Mouse (Mus musculus) kidney, adult 2 months (tissue): ENCODE measurements around the gene Farsa. TPM values are rescaled to one million over a fixed set of nuclear protein-coding genes. Genes with fewer than 3 reads are reported as not detected.
A peak's percentile ranks its signal among the peaks of the same experiment; 100 is the strongest.

Experiments
- DNase-seq: peaks from one replicate; pipeline ENCODE4 v3.0.0; 2021
- H3K27ac ChIP-seq: fragments of 200-500 bp; 2 replicates; pipeline ENCODE4 v1.5.1; 2012; ENCODE audit warnings: low read depth, low read length, control low read depth, inconsistent platforms; ENCODE audit not compliant: insufficient read depth
- H3K27me3 ChIP-seq: fragments of 200-500 bp; replicated peaks from 2 replicates; pipeline ENCODE4 v1.6.1; 2012; ENCODE audit warnings: mild to moderate bottlenecking, moderate library complexity, low read length, inconsistent platforms; ENCODE audit not compliant: control insufficient read depth, insufficient read depth
- H3K36me3 ChIP-seq: fragments of 200-500 bp; 2 replicates; pipeline ENCODE4 v1.6.1; 2012; ENCODE audit warnings: mild to moderate bottlenecking, moderate library complexity, low read length, inconsistent platforms; ENCODE audit not compliant: control insufficient read depth, insufficient read depth
- H3K4me1 ChIP-seq: fragments of 200-500 bp; 2 replicates; pipeline ENCODE4 v1.6.1; 2011; ENCODE audit warnings: low read length; ENCODE audit not compliant: control insufficient read depth, insufficient read depth
- H3K4me3 ChIP-seq: fragments of 200-500 bp; 2 replicates; pipeline ENCODE4 v1.5.1; 2011; ENCODE audit warnings: mild to moderate bottlenecking, low read depth, low read length, control low read depth; ENCODE audit not compliant: insufficient read depth
- CTCF ChIP-seq: fragments of 200-500 bp; conservative IDR thresholded peaks from 2 replicates; pipeline ENCODE4 v1.5.1; 2011; ENCODE audit warnings: low read depth, mild to moderate bottlenecking, control low read depth, low read length, moderate library complexity, mixed read lengths; ENCODE audit not compliant: insufficient read depth, insufficient read length
- POLR2A ChIP-seq: fragments of 200-500 bp; IDR thresholded peaks from one replicate; pipeline ENCODE4 v1.6.1; 2011; ENCODE audit warnings: low read depth, low read length, control low read depth
- WGBS: fragments of 180-500 bp; shearing (Covaris S2); methylation state at CpG from one replicate; pipeline ENCODE4 v1.1.7; 2018; 5-methylcytosine and 5-hydroxymethylcytosine counted together
- polyA plus RNA-seq: library from polyadenylated mRNA; depleted of rRNA; stranded (reverse); fragments of >200 nt; gene quantifications from 2 replicates; pipeline ENCODE4 v1.2.3, GENCODE M21; 2012

Farsa gene
- polyA plus RNA-seq, 1 experiment = 37.6 TPM

DNA sequence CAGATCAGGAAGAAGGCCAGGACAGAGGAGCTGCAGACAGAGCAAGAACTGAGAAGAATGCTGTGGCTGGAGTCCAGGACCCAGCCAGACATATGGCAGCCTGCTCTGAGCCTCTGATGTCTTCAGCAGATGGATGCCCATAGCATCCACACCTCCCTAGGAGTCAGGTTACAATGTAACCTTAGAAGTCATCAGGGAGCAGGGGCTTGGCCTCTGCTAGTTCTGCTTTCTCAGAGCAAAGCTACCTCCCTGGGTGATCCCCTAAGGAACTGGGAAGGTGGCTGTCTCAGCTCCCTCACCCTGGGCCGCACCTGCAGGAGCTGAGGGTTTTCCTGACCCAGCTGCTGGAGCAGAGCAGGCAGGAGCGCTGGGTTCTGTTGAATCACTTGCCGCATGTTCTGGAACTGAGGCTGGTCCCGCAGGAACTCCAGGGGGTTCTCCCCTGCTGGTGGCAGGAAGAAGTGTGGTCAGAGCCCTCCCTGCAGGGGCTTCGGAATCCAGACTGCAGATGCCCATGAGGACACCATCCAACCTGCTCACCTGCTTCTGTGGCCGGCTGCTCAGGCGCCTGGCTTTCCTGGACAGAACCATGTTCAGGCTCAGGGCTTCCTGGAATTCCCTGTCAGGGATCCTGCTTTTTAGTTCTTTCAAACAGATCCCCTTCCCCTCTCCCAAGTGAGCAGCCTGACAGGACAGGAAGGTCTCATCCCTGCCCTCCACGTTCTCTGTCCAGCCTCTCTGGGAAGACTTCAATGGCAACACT is 19.5 kb upstream of the Farsa start:
- Histone ChIP-seq H3K36me3 (peaks cover 4% of the 10 kb centered on the region), H3K4me3 (no peak overlapping the region), H3K27me3 (no peaks in the 10 kb centered on the region), H3K4me1 (peaks cover 7% of the 10 kb centered on the region; the same call in 1 of the 2 replicates), H3K27ac (no peak overlapping the region)
- TF ChIP-seq POLR2A (no peak), CTCF (no peak)
- no peak for DNase-seq
- 57% methylated on average over 8 of the region's 8 CpGs for WGBS

DNA sequence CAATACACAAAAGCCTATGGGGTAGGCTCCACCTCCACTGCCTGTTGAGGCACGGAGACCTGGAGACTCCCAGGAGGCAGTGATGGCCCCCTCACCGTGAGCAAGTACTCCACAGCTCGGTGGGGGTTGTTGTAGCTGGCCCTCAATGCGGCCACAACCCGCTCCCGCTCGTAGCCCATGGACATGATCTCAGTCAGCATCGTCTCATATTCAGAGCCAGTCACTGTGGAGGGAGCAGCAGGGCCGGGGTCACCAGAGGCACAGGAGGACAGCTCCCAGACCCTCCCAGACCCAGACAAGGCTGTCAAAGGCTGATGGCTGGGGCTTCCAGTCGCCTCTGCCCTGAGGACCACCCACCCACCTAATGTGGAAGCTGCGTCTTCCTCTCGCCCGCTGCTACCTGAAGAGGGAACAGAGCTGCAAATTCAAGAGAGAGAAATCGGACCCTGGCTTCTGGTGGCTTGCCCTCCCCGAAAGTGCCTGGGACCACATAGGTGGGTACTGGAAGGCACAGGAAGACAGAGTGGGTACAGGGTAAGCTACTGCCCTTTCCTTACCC is 18.8 kb upstream of the Farsa start:
- TF ChIP-seq POLR2A (no peak), CTCF (no peak)
- whole genome bisulfite sequencing = 68% methylated on average over 15 of the region's 15 CpGs
- DNase-seq = no peak
- Histone ChIP-seq H3K27ac (no peak overlapping the region), H3K4me1 (peaks cover 6% of the 10 kb centered on the region; the same call in 1 of the 2 replicates), H3K27me3 (no peaks in the 10 kb centered on the region), H3K4me3 (no peak overlapping the region), H3K36me3 (peaks cover 9% of the 10 kb centered on the region)

DNA sequence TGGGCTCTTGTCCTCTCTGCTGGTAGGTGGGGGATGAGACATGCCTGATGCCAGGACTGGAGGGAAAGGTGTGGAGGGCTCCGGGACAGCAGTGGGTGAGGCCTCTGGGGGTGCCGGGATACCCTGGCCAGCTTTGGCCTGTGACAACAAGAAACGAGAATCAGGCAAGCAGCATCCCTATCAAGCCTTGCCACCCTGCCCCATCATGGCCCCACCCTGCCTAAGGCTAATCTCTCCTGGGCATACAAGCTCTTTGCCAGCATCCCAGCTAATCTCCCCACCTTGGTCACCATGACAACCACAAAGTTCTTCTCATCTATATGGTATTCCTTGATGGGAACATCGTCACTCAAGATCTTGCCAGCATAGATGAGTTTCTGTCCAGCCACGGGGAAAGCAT is 18.3 kb upstream of the Farsa start:
- 84% methylated on average over 5 of the region's 5 CpGs for WGBS
- TF ChIP-seq CTCF = no peak
- TF ChIP-seq POLR2A = no peak
- H3K36me3 ChIP-seq = peaks cover 10% of the 10 kb centered on the region
- no peak overlapping the region for H3K27ac ChIP-seq
- no peak overlapping the region for H3K4me3 ChIP-seq
- H3K4me1 ChIP-seq = peaks cover under 1% of the 10 kb centered on the region; the same call in 1 of the 2 replicates
- no peaks in the 10 kb centered on the region for H3K27me3 ChIP-seq
- no peak for DNase-seq

DNA sequence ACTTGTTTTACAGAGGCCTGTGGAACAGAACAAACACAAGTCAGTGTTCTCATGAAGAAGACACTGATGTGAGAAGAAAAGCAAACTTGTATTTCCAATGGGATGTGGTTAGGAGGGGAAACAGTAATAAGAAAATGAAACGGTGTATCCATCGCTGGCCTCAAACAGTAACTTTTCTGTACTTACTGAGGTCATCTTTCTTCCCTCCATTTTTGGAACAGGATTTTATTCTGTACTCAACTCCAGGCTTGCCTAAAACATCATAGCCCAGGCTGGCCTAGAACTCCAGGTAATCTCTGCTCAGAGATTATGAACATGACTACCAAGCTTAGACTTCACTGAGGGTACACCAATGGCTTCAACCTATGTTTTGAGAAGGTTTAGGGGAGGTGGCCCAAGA is 17.4 kb upstream of the Farsa start:
- H3K27ac ChIP-seq = no peak overlapping the region
- H3K27me3 ChIP-seq = no peaks in the 10 kb centered on the region
- H3K4me1 ChIP-seq = no peaks in the 10 kb centered on the region; the same call in 1 of the 2 replicates
- peaks cover 11% of the 10 kb centered on the region for H3K36me3 ChIP-seq
- TF ChIP-seq POLR2A = no peak
- no peak for TF ChIP-seq CTCF
- H3K4me3 ChIP-seq = no peak overlapping the region
- 74% methylated on average over 2 of the region's 2 CpGs for WGBS
- DNase-seq = no peak

DNA sequence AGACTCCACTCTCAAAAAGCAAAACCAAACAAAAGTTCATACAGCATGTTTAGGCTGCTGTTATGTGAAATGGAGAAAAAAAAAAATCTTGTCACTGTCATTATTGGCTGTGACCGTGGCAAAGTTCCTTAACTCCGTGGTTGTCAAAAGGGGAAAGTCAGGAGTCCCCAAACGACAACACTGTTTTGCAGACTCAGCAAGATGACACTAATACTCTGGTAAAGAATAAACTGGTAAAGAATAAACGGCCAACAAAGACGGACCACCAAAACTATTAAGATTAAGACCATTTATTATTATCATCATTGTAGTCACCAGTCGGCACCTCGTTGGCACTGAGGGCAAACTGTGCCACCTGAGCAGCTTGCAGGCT is 16.9 kb upstream of the Farsa start:
- no peak for TF ChIP-seq CTCF
- TF ChIP-seq POLR2A = no peak
- WGBS = under 1% methylated on average over 7 of the region's 7 CpGs
- Histone ChIP-seq H3K27me3 (no peaks in the 10 kb centered on the region), H3K27ac (no peak overlapping the region), H3K4me3 (peak overlapping the region; percentile 84), H3K4me1 (peaks cover 4% of the 10 kb centered on the region; the same call in 1 of the 2 replicates), H3K36me3 (peaks cover 11% of the 10 kb centered on the region)
- DNase-seq = no peak

DNA sequence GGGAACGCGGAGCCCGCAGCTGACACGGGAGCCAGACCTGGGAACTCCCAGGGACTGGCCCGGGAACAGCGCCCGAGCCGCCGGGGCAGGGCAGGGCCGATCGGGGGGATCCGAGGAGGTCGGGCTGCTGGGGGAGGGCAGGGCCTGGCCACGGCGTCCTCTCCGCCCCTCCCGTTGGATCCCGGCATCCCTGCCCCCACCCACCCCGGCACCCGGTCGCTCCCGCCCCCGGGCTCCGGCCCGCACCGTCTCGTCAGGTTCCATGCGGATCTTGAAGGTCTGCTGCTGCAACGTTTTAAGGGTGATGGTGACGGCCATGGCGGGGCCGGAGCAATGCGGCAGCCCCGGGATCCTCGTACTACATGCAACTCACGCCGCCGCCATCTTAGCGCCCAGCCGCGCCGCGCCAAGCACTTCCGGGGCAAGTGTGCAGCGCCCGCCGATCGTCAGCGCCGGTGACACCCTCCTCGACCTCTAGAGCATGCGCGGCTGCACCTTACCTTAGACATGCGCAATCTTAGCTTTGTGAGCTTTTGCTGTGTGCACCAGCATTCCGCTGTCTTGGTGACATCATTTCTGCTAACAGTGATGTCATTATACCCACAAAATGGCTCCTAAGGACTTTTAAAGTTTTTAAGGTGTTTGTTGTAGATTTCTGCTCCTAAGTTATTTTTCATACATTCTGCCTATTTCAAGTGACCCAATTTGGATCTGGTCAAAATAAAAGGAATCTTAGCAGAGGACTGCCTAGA is 16.4 kb upstream of the Farsa start, which contains the start of gene Rad23a:
Gene Rad23a (minus strand): TSS at position 418 of the 752 bp plus-strand sequence.
- 1% methylated on average over 55 of the region's 55 CpGs for WGBS
- Histone ChIP-seq H3K27me3 (no peaks in the 10 kb centered on the region), H3K4me1 (peaks cover 5% of the 10 kb centered on the region; the same call in 1 of the 2 replicates), H3K27ac (no peak within 1 kb of the TSS), H3K36me3 (peaks cover 13% of the 10 kb centered on the region), H3K4me3 (peak within 1 kb of the TSS; percentile 84)
- TF ChIP-seq POLR2A (peak; percentile 61), CTCF (no peak)
- DNase-seq = peak; percentile 95

DNA sequence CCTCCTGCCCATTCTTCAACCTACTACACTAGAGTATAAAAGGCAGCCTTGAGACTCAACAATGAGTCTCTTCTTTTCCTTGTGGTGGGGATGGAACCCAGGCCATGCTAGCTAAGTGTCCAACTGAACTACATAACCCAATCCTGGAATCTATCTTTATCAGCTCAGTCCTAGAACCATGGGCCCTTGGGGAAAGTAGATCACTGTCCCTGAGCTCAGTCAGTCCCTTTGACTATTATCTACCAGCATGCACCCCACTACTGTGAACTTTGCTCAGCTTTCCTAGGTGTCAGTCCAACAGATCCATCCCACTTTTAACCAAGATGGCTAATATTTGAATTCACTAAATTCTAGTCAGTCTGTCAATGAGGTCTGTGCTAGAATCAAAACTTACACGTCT is 15.3 kb upstream of the Farsa start:
- no peak for DNase-seq
- no peak for TF ChIP-seq POLR2A
- no peak for TF ChIP-seq CTCF
- Histone ChIP-seq H3K27me3 (no peaks in the 10 kb centered on the region), H3K4me3 (no peak overlapping the region), H3K4me1 (peaks cover 5% of the 10 kb centered on the region; the same call in 1 of the 2 replicates), H3K27ac (no peak overlapping the region), H3K36me3 (peaks cover 13% of the 10 kb centered on the region)
- 75% methylated on average over 1 of the region's 1 CpGs for WGBS
